Mouse (Mus musculus): ENCODE measurements around the gene Nom1. TPM values are rescaled to one million over a fixed set of nuclear protein-coding genes. Genes with fewer than 3 reads are reported as not detected.

Gene Nom1
- polyA plus RNA-seq, 1 experiment from 2014 or later, result 19.0 TPM

DNA sequence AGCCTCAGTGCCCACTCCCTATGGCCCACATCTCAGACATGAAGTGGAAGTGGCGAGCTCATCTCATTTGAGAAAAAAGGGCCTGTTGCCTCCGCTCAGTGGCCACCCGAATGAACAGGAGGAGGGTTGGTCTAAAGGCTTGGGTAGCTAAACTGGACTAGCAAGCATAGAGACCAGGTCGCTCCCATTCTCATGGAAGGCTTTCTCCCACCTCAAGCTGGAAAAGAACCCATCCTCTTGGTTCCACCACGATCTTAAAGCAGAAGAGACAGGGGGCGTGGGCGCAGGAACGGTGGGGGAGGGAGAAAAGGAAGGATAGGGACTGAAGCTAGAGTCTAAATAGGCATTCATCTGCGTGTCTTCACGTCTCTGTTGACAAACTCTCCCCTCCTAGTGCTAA, 40.6 kb downstream of the Nom1 start:
- H3K36me3 ChIP-seq (ENCODE audit: control insufficient read depth, insufficient read depth), result no peaks in the 10 kb centered on the region
- no peaks in the 10 kb centered on the region; the same call in 1 of the 2 replicates for H3K9me3 ChIP-seq (replicated peaks; ENCODE audit: control insufficient read depth, low read length)
- H3K9ac ChIP-seq (ENCODE audit: low read length), result no peak overlapping the region
- H3K27ac ChIP-seq (ENCODE audit: low read length), result no peak overlapping the region
- 4% methylated on average over 10 of the region's 10 CpGs for WGBS
- peaks cover 96% of the 10 kb centered on the region for H3K27me3 ChIP-seq (ENCODE audit: control insufficient read depth, insufficient read depth, low read length)
- H3K4me3 ChIP-seq (ENCODE audit: low read length), result no peak overlapping the region
- H3K4me2 ChIP-seq (ENCODE audit: low read depth, low read length), result no peak overlapping the region
- peaks cover 11% of the 10 kb centered on the region for H3K4me1 ChIP-seq (ENCODE audit: control insufficient read depth, insufficient read depth, low read length)
- no peak for ATAC-seq (replicated peaks; ENCODE audit: extremely low read depth, insufficient read depth, low FRiP score)

DNA sequence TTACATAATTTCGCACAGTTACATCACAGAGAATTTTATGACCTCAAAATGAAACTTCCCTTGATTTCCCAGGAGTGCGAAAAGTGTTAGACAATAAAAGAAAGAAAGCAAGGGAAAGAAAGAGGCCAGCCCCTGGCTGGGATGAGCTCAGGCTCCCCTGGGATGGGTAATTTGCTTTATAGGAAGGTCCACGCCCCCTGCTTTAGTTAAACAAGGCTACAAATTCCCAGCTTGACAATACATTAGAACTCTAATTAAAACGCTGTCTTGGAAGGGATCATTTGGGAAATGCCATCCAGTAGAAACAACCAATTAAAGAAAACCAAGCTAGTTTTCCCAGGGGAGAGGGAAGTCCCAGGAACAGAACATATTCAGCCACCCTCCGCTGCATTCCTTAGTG, 41.1 kb downstream of the Nom1 start:
- Histone ChIP-seq H3K9ac (ENCODE audit: low read length) (no peak overlapping the region), H3K9me3 (replicated peaks; ENCODE audit: control insufficient read depth, low read length) (no peaks in the 10 kb centered on the region; the same call in 1 of the 2 replicates), H3K4me1 (ENCODE audit: control insufficient read depth, insufficient read depth, low read length) (peaks cover 11% of the 10 kb centered on the region), H3K27ac (ENCODE audit: low read length) (no peak overlapping the region), H3K36me3 (ENCODE audit: control insufficient read depth, insufficient read depth) (no peaks in the 10 kb centered on the region), H3K4me2 (ENCODE audit: low read depth, low read length) (no peak overlapping the region), H3K27me3 (ENCODE audit: control insufficient read depth, insufficient read depth, low read length) (peaks cover 96% of the 10 kb centered on the region), H3K4me3 (ENCODE audit: low read length) (no peak overlapping the region)
- WGBS, result 6% methylated on average over 5 of the region's 5 CpGs
- no peak for ATAC-seq (replicated peaks; ENCODE audit: extremely low read depth, insufficient read depth, low FRiP score)

DNA sequence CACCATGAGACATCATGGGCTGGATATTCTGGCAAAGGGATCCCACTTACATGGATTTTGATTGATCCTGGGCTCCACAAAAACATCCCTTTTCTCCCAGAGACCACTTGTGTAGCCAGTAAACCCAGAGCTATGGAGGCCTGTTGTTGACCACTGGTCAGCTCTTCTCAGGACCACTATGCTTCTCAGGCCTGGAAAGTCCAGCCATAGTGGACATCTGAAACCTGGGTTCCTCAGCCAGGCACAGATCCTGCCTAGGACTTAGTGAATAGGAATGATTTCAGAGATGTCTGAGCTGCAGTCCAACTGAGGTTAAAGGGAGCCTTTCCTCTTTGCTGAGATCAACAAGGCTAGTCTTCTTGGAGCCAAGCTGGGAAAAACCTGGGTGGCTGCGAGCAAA, 41.6 kb downstream of the Nom1 start:
- no peak overlapping the region for H3K4me2 ChIP-seq (ENCODE audit: low read depth, low read length)
- no peak overlapping the region for H3K27ac ChIP-seq (ENCODE audit: low read length)
- H3K36me3 ChIP-seq (ENCODE audit: control insufficient read depth, insufficient read depth), result no peaks in the 10 kb centered on the region
- WGBS, result 0% methylated on average over 1 of the region's 1 CpGs
- peaks cover 96% of the 10 kb centered on the region for H3K27me3 ChIP-seq (ENCODE audit: control insufficient read depth, insufficient read depth, low read length)
- no peak overlapping the region for H3K4me3 ChIP-seq (ENCODE audit: low read length)
- no peaks in the 10 kb centered on the region; the same call in 1 of the 2 replicates for H3K9me3 ChIP-seq (replicated peaks; ENCODE audit: control insufficient read depth, low read length)
- H3K4me1 ChIP-seq (ENCODE audit: control insufficient read depth, insufficient read depth, low read length), result peaks cover 11% of the 10 kb centered on the region
- H3K9ac ChIP-seq (ENCODE audit: low read length), result no peak overlapping the region
- ATAC-seq (replicated peaks; ENCODE audit: extremely low read depth, insufficient read depth, low FRiP score), result no peak

DNA sequence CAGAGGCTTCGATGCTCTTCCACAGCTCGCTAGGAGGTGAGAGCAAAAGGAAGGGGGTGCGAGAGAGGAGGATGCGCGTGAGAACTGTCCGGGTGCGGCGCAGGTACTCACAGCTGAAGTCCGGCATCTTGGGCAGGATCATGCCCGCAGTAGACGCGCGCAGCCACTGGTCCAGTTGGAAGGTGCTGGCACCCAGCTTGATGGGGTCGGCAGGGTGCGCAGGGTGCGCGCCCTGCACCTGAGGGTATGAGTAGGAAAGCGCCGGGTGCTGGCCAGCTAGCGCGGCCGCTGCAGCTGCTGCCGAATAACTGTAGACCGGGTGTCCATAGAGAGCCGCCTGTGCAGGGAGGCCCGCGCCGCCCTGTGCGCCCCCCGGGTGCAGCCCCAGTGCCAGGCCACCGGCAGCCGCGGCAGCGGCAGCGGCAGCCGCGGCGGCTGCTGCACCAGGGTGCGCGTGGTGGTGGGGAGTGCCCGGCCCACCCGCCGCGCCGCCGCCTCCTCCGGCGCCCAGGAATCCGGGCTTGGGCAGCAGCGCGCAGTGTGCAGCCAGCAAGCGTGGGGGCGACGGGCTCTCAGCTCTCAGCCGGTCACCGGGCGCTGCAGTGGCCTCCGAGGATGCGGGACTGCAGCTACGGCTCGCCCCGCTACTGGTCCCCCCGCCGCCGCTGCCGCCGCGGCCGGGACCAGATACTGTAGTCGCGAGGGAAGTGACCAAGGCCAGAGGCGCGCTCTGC, 43.2 kb downstream of the Nom1 start:
- WGBS, result under 1% methylated on average over 69 of the region's 73 CpGs
- no peak for ATAC-seq (replicated peaks; ENCODE audit: extremely low read depth, insufficient read depth, low FRiP score)
- H3K9ac ChIP-seq (ENCODE audit: low read length), result no peak overlapping the region

DNA sequence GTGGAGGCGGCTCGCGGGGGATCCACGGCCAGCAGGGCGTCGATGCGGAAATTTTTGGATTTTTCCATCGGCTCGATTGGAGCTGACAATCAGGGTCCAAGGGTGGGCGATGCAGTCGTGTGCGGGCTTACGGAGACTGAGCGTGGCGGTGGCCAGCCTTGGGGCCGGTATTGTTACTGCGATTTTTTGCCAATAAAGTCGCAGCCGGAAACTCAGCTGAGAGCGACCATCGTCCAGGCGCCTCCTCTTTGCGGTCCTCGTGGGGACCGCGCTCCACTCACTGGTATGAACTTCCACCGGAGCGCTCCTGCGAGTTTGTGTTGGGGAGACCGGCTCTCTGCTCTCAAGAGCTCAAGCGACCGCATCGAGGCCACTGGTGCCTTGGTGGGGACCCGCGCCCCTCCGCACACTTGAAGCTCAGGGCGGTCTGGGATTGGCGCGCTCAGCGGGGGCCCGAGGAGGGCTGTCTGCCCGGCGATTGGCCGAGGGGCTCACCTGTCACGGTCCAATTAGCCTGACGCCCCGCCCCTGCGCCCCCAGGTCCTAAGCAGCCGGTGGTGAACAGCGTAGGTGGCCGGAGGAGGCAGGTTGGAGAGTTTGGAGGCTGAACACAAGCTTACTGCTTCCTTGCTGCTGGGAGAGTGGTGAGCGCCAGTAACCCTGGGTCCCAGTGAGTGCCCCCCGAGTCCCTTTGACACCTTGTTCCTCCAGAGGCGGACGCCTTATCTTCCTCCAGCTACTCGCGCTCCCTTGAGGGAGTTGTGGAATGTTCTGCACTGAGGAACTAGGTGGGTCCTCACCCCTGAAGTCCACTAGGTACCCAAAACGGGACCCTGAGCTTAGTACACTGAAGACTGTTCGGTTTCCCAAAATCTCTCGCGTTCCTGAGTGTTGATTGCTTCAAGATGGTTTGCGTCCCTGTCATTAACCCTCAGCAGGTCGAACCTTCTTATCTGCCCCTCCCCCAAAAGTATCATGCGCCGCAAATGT, 44.0 kb downstream of the Nom1 start, which contains the start of gene Mnx1:
Mnx1 (minus strand) TSS at position 263 of the 990 bp plus-strand sequence.
- Histone ChIP-seq H3K9ac (ENCODE audit: low read length) (no peak within 1 kb of the TSS), H3K27ac (ENCODE audit: low read length) (no peak within 1 kb of the TSS), H3K36me3 (ENCODE audit: control insufficient read depth, insufficient read depth) (no peaks in the 10 kb centered on the region), H3K4me2 (ENCODE audit: low read depth, low read length) (peak within 1 kb of the TSS; percentile 65), H3K4me3 (ENCODE audit: low read length) (peak within 1 kb of the TSS; percentile 44), H3K9me3 (replicated peaks; ENCODE audit: control insufficient read depth, low read length) (no peaks in the 10 kb centered on the region; the same call in 1 of the 2 replicates), H3K27me3 (ENCODE audit: control insufficient read depth, insufficient read depth, low read length) (peaks cover 97% of the 10 kb centered on the region), H3K4me1 (ENCODE audit: control insufficient read depth, insufficient read depth, low read length) (peaks cover 11% of the 10 kb centered on the region)
- ATAC-seq (replicated peaks; ENCODE audit: extremely low read depth, insufficient read depth, low FRiP score), result no peak
- WGBS, result 1% methylated on average over 65 of the region's 65 CpGs

More for the DNA sequence above, 43.2 kb downstream of the Nom1 start:
- no peak overlapping the region for H3K27ac ChIP-seq (ENCODE audit: low read length)
- H3K4me3 ChIP-seq (ENCODE audit: low read length), result peak overlapping the region; percentile 44
- H3K36me3 ChIP-seq (ENCODE audit: control insufficient read depth, insufficient read depth), result no peaks in the 10 kb centered on the region
- peak overlapping the region; percentile 65 for H3K4me2 ChIP-seq (ENCODE audit: low read depth, low read length)
- peaks cover 11% of the 10 kb centered on the region for H3K4me1 ChIP-seq (ENCODE audit: control insufficient read depth, insufficient read depth, low read length)
- H3K9me3 ChIP-seq (replicated peaks; ENCODE audit: control insufficient read depth, low read length), result no peaks in the 10 kb centered on the region; the same call in 1 of the 2 replicates
- peaks cover 96% of the 10 kb centered on the region for H3K27me3 ChIP-seq (ENCODE audit: control insufficient read depth, insufficient read depth, low read length)

DNA sequence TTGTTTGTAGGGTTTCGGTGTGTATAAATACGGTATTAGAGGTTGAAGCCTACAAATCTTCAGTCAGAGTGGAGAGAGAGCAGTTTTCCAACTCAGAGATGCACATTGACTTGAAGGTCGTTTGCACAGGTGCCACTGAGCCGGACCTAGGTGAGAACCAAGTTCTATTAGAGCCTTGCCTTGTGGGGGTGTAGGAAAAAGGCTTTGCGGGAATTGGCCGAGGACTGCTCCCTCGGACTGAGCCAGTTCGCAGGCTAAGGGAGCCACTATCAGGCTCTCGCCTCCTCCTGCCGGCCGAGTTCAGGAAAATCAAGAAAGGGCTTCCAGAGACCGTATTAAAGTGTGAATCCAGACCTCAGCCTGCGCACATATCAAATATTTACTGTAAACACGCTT, 44.7 kb downstream of the Nom1 start:
- Histone ChIP-seq H3K4me3 (ENCODE audit: low read length) (peak overlapping the region; percentile 44; the same call in 1 of the 2 replicates), H3K27ac (ENCODE audit: low read length) (no peak overlapping the region), H3K4me1 (ENCODE audit: control insufficient read depth, insufficient read depth, low read length) (peaks cover 11% of the 10 kb centered on the region), H3K4me2 (ENCODE audit: low read depth, low read length) (no peak overlapping the region; the same call in 1 of the 2 replicates), H3K36me3 (ENCODE audit: control insufficient read depth, insufficient read depth) (no peaks in the 10 kb centered on the region), H3K9me3 (replicated peaks; ENCODE audit: control insufficient read depth, low read length) (no peaks in the 10 kb centered on the region; the same call in 1 of the 2 replicates), H3K9ac (ENCODE audit: low read length) (no peak overlapping the region), H3K27me3 (ENCODE audit: control insufficient read depth, insufficient read depth, low read length) (peaks cover 96% of the 10 kb centered on the region)
- WGBS, result under 1% methylated on average over 14 of the region's 14 CpGs
- no peak for ATAC-seq (replicated peaks; ENCODE audit: extremely low read depth, insufficient read depth, low FRiP score)

DNA sequence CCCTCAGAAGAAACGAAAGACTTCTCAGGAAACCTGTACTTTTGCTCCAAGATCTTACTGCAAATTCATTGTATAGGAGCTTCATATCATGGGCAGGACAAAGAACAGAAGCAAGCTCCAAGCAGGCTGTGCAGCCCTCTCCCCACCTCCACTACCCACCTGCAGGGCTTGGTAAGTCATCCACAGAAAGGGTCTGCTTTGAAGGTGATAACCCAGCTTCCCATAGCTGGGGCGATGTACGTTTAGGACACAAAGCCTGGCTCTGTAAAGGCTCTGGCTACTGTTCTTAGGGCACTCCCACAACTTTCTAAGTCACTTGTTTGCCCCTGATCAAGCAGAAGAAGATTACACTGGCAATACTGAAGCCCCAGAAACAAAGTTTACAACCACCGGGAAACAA, 49.3 kb downstream of the Nom1 start:
- H3K4me3 ChIP-seq (ENCODE audit: low read length), result no peak overlapping the region
- H3K4me1 ChIP-seq (ENCODE audit: control insufficient read depth, insufficient read depth, low read length), result peaks cover 7% of the 10 kb centered on the region
- H3K27me3 ChIP-seq (ENCODE audit: control insufficient read depth, insufficient read depth, low read length), result peaks cover 93% of the 10 kb centered on the region
- no peak overlapping the region for H3K4me2 ChIP-seq (ENCODE audit: low read depth, low read length)
- ATAC-seq (replicated peaks; ENCODE audit: extremely low read depth, insufficient read depth, low FRiP score), result no peak
- H3K36me3 ChIP-seq (ENCODE audit: control insufficient read depth, insufficient read depth), result no peaks in the 10 kb centered on the region
- WGBS, result 9% methylated on average over 4 of the region's 4 CpGs
- no peak overlapping the region for H3K27ac ChIP-seq (ENCODE audit: low read length)
- no peak overlapping the region for H3K9ac ChIP-seq (ENCODE audit: low read length)
- no peaks in the 10 kb centered on the region; the same call in 1 of the 2 replicates for H3K9me3 ChIP-seq (replicated peaks; ENCODE audit: control insufficient read depth, low read length)

DNA sequence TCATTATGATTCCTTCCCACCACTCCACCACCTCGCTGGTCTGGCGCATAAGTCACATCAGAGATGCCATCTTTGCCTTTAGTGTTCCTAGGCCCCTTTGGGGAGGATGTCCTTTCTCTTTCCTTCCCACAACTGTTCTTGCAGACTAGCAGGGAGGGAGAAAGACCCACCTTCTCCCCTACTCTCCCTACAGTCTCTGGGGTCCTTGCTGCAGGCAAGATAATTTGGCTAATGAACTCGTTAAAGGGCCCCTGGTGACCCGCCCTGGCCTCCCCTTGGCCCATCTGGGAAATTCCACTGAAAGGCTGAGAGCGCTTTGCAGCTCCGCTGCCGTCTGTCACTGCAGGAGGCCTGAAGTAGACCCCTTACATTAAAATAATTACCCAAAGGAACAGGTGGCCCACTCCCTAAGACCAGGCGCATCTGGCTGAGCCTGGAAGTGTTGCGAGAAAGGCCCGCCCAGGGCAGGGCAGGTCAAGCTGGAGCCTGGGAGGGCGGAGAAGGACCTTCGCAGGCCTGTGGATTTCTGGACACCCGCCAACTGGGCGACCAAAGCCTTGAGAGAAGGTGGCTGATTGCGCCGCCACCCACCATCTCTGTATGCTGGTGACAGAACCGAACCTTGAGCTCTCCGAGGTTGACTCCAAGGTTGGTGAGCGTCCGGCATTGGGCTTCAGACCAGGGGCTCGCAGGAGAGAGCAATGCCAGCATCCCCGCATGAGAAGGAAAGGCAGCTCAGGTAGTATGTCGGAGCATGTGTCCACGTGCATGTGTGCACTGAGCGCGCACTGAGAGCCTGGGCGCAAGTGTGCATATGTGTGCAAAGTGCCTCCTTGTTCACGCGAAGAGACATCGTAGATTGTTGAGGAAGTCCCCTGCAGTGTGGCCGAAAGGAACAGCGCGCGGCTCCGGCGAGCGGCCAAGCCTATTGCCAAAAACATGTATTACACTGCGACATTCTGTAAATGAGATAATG, 50.8 kb downstream of the Nom1 start:
- Histone ChIP-seq H3K36me3 (ENCODE audit: control insufficient read depth, insufficient read depth) (no peaks in the 10 kb centered on the region), H3K4me2 (ENCODE audit: low read depth, low read length) (peak overlapping the region; percentile 10; the same call in 1 of the 2 replicates), H3K9ac (ENCODE audit: low read length) (no peak overlapping the region), H3K27me3 (ENCODE audit: control insufficient read depth, insufficient read depth, low read length) (peaks cover 90% of the 10 kb centered on the region), H3K4me3 (ENCODE audit: low read length) (0 out of 2 replicates have a peak overlapping the region, but pooled peaks have one; percentile 17), H3K9me3 (replicated peaks; ENCODE audit: control insufficient read depth, low read length) (no peaks in the 10 kb centered on the region), H3K27ac (ENCODE audit: low read length) (no peak overlapping the region), H3K4me1 (ENCODE audit: control insufficient read depth, insufficient read depth, low read length) (0 out of 2 replicates have a peak, but pooled peaks cover 3% of the 10 kb centered on the region)
- 4% methylated on average over 38 of the region's 38 CpGs for WGBS
- ATAC-seq (replicated peaks; ENCODE audit: extremely low read depth, insufficient read depth, low FRiP score), result no peak
